In genomic region chr8:77483676-77484075, GRCm38 (mm10) we compare ENCODE assay signal across 13 mouse cellular contexts. TPM values are rescaled to one million over a fixed set of nuclear protein-coding genes. Genes with fewer than 3 reads are reported as not detected.
DNase-seq lines count a peak whose midpoint lies in the region; ATAC-seq lines count a peak whose summit lies in the region.
"Had no signal": no experiment of that assay in that cellular context is flagged by ENCODE, and none has a peak within 500 bp of the region (broad histone marks: within the 10 kb centered on the region; RNA-seq: fewer than 3 reads in every experiment).

No protein-coding gene starts in this region.

- peaks cover 83% of the 10 kb centered on the region for H3K4me1 ChIP-seq in heart, embryonic 10.5 days
- peaks cover 75% of the 10 kb centered on the region for H3K4me1 ChIP-seq in liver, embryonic 15.5 days (replicated peaks)
- peaks cover 58% of the 10 kb centered on the region for H3K4me1 ChIP-seq in forebrain, embryonic 10.5 days

- no peak overlapping the region for H3K9ac ChIP-seq in liver, embryonic 15.5 days

- no peaks in the 10 kb centered on the region for H3K9me3 ChIP-seq in heart, embryonic 10.5 days
- no peaks in the 10 kb centered on the region for H3K9me3 ChIP-seq in liver, embryonic 15.5 days (replicated peaks)
- no peaks in the 10 kb centered on the region for H3K9me3 ChIP-seq in forebrain, embryonic 10.5 days
- H3K9me3 ChIP-seq: midbrain, embryonic 10.5 days had no signal

- no peak overlapping the region for H3K4me3 ChIP-seq in heart, embryonic 10.5 days
- no peak overlapping the region for H3K4me3 ChIP-seq in liver, embryonic 15.5 days (replicated peaks)
- no peak overlapping the region for H3K4me3 ChIP-seq in forebrain, embryonic 10.5 days
- H3K4me3 ChIP-seq: erythroblast, embryonic 14.5 days; left cerebral cortex, adult 2 months; midbrain, embryonic 10.5 days had no signal

- no peaks in the 10 kb centered on the region for H3K36me3 ChIP-seq in heart, embryonic 10.5 days
- H3K36me3 ChIP-seq in liver, embryonic 15.5 days (replicated peaks), result no peaks in the 10 kb centered on the region
- H3K36me3 ChIP-seq in forebrain, embryonic 10.5 days (replicated peaks), result no peaks in the 10 kb centered on the region
- H3K36me3 ChIP-seq: midbrain, embryonic 10.5 days had no signal

- peak; percentile 31 for ATAC-seq in liver, embryonic 15.5 days (ENCODE audit: insufficient read depth)
- ATAC-seq in neutrophil, adult 5-6 weeks (ENCODE audit: extremely low read depth, insufficient number of reproducible peaks, low FRiP score, poor library complexity, severe bottlenecking), result peak; percentile 85

- no peak for DNase-seq in heart, embryonic 10.5 days (ENCODE audit: low spot score)
- DNase-seq in heart, postnatal 10 days, result no peak
- DNase-seq in c-Kit-positive CD71-negative TER-119-negative erythroid progenitor cells, embryonic 14.5 days (ENCODE audit: low read depth), result peak; percentile 68
- DNase-seq in forebrain, embryonic 10.5 days (ENCODE audit: extremely low spot score, low spot score), result no peak
- no peak for DNase-seq in right cerebral cortex, postnatal 14 days
- DNase-seq in frontal cortex, postnatal 36 days (ENCODE audit: low spot score in 2 of 2), result no peak
- DNase-seq: cerebellum, adult 9-10 months; kidney, adult 2 months had no signal

- peak overlapping the region; percentile 20; the same call in 1 of the 2 replicates for H3K4me2 ChIP-seq in liver, embryonic 15.5 days

- H3K27ac ChIP-seq in heart, embryonic 10.5 days, result peak overlapping the region; percentile 69
- H3K27ac ChIP-seq in liver, embryonic 15.5 days (replicated peaks), result peak overlapping the region; percentile 29
- no peak overlapping the region; the same call in 1 of the 2 replicates for H3K27ac ChIP-seq in forebrain, embryonic 10.5 days
- H3K27ac ChIP-seq: left cerebral cortex, adult 2 months; midbrain, embryonic 10.5 days had no signal

- intact Hi-C loops in heart, postnatal 10 days (cut with DNase I), result loop anchor here (5.0 kb wide), 1 partner anchor 34 kb away; the partner anchor contains the start of gene Arhgap10

- H3K27me3 ChIP-seq in heart, embryonic 10.5 days (ENCODE audit: insufficient read depth, poor library complexity, severe bottlenecking), result no peaks in the 10 kb centered on the region
- H3K27me3 ChIP-seq in liver, embryonic 15.5 days, result no peaks in the 10 kb centered on the region
- no peaks in the 10 kb centered on the region for H3K27me3 ChIP-seq in forebrain, embryonic 10.5 days (ENCODE audit: poor library complexity, severe bottlenecking)

- 39% methylated on average over 4 of the region's 4 CpGs for WGBS in heart, embryonic 10.5 days
- 21% methylated on average over 4 of the region's 4 CpGs for WGBS in liver, embryonic 15.5 days (ENCODE audit: insufficient replicate concordance)
- WGBS in forebrain, embryonic 10.5 days, result 83% methylated on average over 4 of the region's 4 CpGs

RNA-seq across cellular contexts. Expression of gene Arhgap10, which starts 34.1 kb away (rescaled TPM):
- 22.8 and 25.7 TPM in 2 replicates for polyA plus RNA-seq in heart, embryonic 10.5 days (2016; fragmentation: Nextera tagmentation; extraction: Ambion mirVana)
- 10 to 100 TPM; 54.5 to 54.6 TPM for total RNA-seq in heart, postnatal 10 days (2021)
- polyA plus RNA-seq in liver, embryonic 15.5 days (2015; fragmentation: Nextera tagmentation; extraction: Ambion mirVana), result 5.5 and 5.8 TPM in 2 replicates
- total RNA-seq in neutrophil, adult 5-6 weeks (2017), result 14.1 and 14.9 TPM in 2 replicates
- polyA plus RNA-seq in forebrain, embryonic 10.5 days (2016; fragmentation: Nextera tagmentation; extraction: Ambion mirVana), result 20.9 and 21.0 TPM in 2 replicates
